Mouse (Mus musculus) left cerebral cortex, adult 8-10 months (tissue): ENCODE data around the gene Cavin2. TPM values are rescaled to one million over a fixed set of nuclear protein-coding genes. Genes with fewer than 3 reads are reported as not detected.
A peak's percentile ranks its signal among the peaks of the same experiment; 100 is the strongest.

ENCODE experiments used
- DNase-seq, 2 experiments: peaks; one replicate each; pipeline ENCODE4 v3.0.0; 2022; ENCODE audit warnings: low spot score in 2 of 2
- total RNA-seq, 4 experiments: library from RNA; stranded (reverse); gene quantifications; 2 replicates each; pipeline ENCODE4 v1.2.4; 2022

The Cavin2 gene
- 10 to 100 TPM in 1 of 4 experiments, 1 to 10 TPM in 3; 8.4 to 10.1 (median 9.5) TPM for total RNA-seq

GRCm38 (mm10) chr1:51288755-51289619 lies at the start of gene Cavin2:
Cavin2 (plus strand) TSS chr1:51289126.
- DNase-seq: no peak

GRCm38 (mm10) chr1:51241311-51241986 lies 47.5 kb upstream of the Cavin2 start:
- DNase-seq: no peak

- peak in 1 of 2 experiments; percentile 89 for DNase-seq
Measured at GRCm38 (mm10) chr1:51243294-51243693, 45.6 kb upstream of the Cavin2 start.

GRCm38 (mm10) chr1:51243869-51244268 lies 45.1 kb upstream of the Cavin2 start:
- DNase-seq: no peak

- DNase-seq: no peak
Measured at GRCm38 (mm10) chr1:51245381-51245780, 43.5 kb upstream of the Cavin2 start.

- peak in 1 of 2 experiments; percentile 28 for DNase-seq
Measured at GRCm38 (mm10) chr1:51250302-51250701, 38.6 kb upstream of the Cavin2 start.

- no peak for DNase-seq
Measured at GRCm38 (mm10) chr1:51265118-51265800, 23.7 kb upstream of the Cavin2 start.

- DNase-seq: no peak
Measured at GRCm38 (mm10) chr1:51265926-51266325, 23.0 kb upstream of the Cavin2 start.

GRCm38 (mm10) chr1:51267125-51267524 lies 21.8 kb upstream of the Cavin2 start:
- peak in 1 of 2 experiments; percentile 70 for DNase-seq

GRCm38 (mm10) chr1:51268225-51268624 lies 20.7 kb upstream of the Cavin2 start:
- DNase-seq: no peak

GRCm38 (mm10) chr1:51270196-51270935 lies 18.6 kb upstream of the Cavin2 start:
- DNase-seq: no peak

- DNase-seq: no peak
Measured at GRCm38 (mm10) chr1:51271845-51272244, 17.1 kb upstream of the Cavin2 start.

GRCm38 (mm10) chr1:51272583-51273201 lies 16.2 kb upstream of the Cavin2 start:
- DNase-seq: no peak

- DNase-seq: no peak
Measured at GRCm38 (mm10) chr1:51277879-51278567, 10.9 kb upstream of the Cavin2 start.

- DNase-seq: no peak
Measured at GRCm38 (mm10) chr1:51288201-51288600, 725 bp upstream of the Cavin2 start.

- DNase-seq: no peak
Measured at GRCm38 (mm10) chr1:51289620-51290445, 907 bp downstream of the Cavin2 start.

- DNase-seq: no peak
Measured at GRCm38 (mm10) chr1:51290634-51291033, 1.7 kb downstream of the Cavin2 start.

- DNase-seq: no peak
Measured at GRCm38 (mm10) chr1:51292348-51292747, 3.4 kb downstream of the Cavin2 start.

GRCm38 (mm10) chr1:51300295-51300930 lies 11.5 kb downstream of the Cavin2 start:
- DNase-seq: no peak
